Mouse (Mus musculus): ENCODE data around the gene Opn4. TPM values are rescaled to one million over a fixed set of nuclear protein-coding genes. Genes with fewer than 3 reads are reported as not detected.

The Opn4 gene
- polyA plus RNA-seq, 1 experiment from 2014 or later = not detected

DNA sequence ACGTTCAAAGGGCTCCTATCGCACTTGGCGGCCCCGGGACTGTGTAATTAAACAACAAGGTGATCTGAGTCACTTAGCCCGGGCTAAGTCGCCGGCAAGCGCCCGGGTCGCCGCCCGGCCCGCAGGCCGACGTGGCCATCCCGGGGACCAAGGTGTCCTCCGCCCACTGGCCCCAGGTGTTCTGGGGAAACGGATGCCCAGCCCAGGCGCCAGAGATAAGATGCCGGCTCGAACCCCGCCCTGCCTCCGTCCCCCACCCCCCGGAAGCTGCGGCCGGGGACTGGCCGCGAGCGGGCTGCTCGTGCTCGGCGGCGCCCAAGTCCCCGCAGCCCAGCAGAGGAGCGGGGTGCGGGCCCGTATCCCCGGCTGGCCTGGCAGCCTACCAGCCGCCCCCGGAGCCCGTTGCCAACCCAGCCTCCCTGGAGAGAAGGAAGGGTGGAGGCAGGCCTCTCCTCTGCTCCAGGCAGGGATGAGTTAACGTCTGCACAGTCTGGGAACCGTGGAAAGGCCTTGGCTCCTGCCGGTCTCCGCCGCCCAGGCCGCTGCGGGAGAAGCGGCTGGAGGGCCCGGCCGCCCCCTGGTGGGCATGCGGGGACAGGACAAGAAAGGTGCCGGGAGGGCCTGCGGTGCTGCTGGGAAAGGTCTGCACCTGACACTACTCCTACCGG is 50.8 kb downstream of the Opn4 start:
- Histone ChIP-seq H3K27ac (ENCODE audit: low read depth) (no peak overlapping the region), H3K27me3 (ENCODE audit: insufficient read depth, low read length) (peaks cover 21% of the 10 kb centered on the region), H3K4me1 (ENCODE audit: insufficient read depth) (peaks cover 3% of the 10 kb centered on the region; the same call in 1 of the 2 replicates), H3K4me3 (ENCODE audit: low read depth, low read length) (peak overlapping the region; percentile 65), H3K9me3 (ENCODE audit: low read length) (no peaks in the 10 kb centered on the region), H3K9ac (replicated peaks) (peak overlapping the region; percentile 78), H3K4me2 (ENCODE audit: low read depth, low read length) (peak overlapping the region; percentile 98), H3K36me3 (replicated peaks; ENCODE audit: insufficient read depth, low read length) (no peaks in the 10 kb centered on the region)
- 2% methylated on average over 54 of the region's 55 CpGs for WGBS (ENCODE audit: insufficient replicate concordance)
- peak; percentile 85 for DNase-seq
- ATAC-seq = peak; percentile 97
- TF ChIP-seq CTCF (IDR thresholded peaks at IDR 0.05; ENCODE audit: low read depth) (peak; percentile 93), EP300 (IDR thresholded peaks at IDR 0.05; ENCODE audit: low read depth) (no peak)

DNA sequence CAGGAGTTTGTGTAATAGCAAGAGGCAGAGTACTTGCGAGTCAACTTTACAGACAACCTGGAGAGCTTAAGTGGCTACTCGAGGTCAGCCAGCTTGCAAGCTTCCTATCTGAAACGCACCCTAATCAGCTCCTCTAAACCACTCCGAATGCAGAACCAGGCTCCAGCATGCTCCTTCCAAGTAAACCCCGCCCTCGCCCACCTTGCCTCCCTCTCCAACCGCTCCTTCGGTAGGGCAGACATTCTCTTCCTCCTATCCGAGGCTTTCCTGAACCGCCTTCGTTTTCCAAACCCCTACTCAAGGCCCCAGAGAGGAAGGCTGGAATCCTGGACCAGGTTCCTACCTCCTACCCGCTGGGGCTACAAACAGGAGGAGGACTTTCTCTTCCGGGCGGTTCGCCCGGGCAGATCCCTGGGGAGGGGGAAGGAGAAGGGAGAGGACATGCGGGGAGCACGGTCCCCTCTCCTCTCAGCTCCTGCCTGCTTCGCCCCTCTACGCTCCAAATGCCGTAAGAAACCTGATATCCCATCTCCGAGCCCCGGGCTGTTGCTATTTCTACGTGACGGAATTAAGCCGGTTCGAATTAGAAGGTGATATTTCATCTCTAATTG is 51.4 kb downstream of the Opn4 start:
- Histone ChIP-seq H3K27ac (ENCODE audit: low read depth) (no peak overlapping the region), H3K4me3 (ENCODE audit: low read depth, low read length) (peak overlapping the region; percentile 65), H3K36me3 (replicated peaks; ENCODE audit: insufficient read depth, low read length) (no peaks in the 10 kb centered on the region), H3K4me1 (ENCODE audit: insufficient read depth) (peaks cover 3% of the 10 kb centered on the region; the same call in 1 of the 2 replicates), H3K9ac (replicated peaks) (peak overlapping the region; percentile 78), H3K9me3 (ENCODE audit: low read length) (no peaks in the 10 kb centered on the region), H3K4me2 (ENCODE audit: low read depth, low read length) (peak overlapping the region; percentile 98), H3K27me3 (ENCODE audit: insufficient read depth, low read length) (peaks cover 21% of the 10 kb centered on the region)
- ATAC-seq (no peak), DNase-seq (no peak)
- 3% methylated on average over 27 of the region's 27 CpGs for WGBS (ENCODE audit: insufficient replicate concordance)
- TF ChIP-seq EP300 (IDR thresholded peaks at IDR 0.05; ENCODE audit: low read depth) (no peak), CTCF (IDR thresholded peaks at IDR 0.05; ENCODE audit: low read depth) (no peak)

DNA sequence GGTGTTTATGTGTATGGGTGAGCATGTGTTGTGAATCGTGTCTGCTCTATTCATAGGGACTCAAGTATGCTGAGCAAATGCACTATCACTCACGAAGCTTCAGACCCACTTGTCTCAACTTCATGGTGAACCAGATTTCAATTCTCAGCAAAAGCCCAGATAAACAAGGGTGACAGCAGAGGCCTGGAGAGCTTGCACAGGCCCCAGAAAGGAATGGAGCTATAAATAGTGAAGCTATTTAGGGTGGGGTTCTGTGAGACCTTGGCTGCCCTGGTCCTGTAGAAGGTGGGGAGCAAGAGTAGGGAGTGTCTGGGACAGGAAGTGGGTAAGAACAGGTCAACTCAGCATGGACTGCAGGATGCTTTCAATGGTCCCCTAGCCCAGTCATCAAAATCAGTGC is 55.4 kb downstream of the Opn4 start:
- DNase-seq = no peak
- no peak overlapping the region for H3K4me2 ChIP-seq (ENCODE audit: low read depth, low read length)
- ATAC-seq = no peak
- no peak overlapping the region for H3K27ac ChIP-seq (ENCODE audit: low read depth)
- peaks cover 3% of the 10 kb centered on the region; the same call in 1 of the 2 replicates for H3K4me1 ChIP-seq (ENCODE audit: insufficient read depth)
- no peaks in the 10 kb centered on the region for H3K36me3 ChIP-seq (replicated peaks; ENCODE audit: insufficient read depth, low read length)
- H3K9me3 ChIP-seq (ENCODE audit: low read length) = no peaks in the 10 kb centered on the region
- 52% methylated on average over 2 of the region's 2 CpGs for WGBS (ENCODE audit: insufficient replicate concordance)
- no peak for TF ChIP-seq CTCF (IDR thresholded peaks at IDR 0.05; ENCODE audit: low read depth)
- no peak for TF ChIP-seq EP300 (IDR thresholded peaks at IDR 0.05; ENCODE audit: low read depth)
- no peak overlapping the region for H3K4me3 ChIP-seq (ENCODE audit: low read depth, low read length)
- peaks cover 28% of the 10 kb centered on the region for H3K27me3 ChIP-seq (ENCODE audit: insufficient read depth, low read length)
- H3K9ac ChIP-seq (replicated peaks) = no peak overlapping the region

DNA sequence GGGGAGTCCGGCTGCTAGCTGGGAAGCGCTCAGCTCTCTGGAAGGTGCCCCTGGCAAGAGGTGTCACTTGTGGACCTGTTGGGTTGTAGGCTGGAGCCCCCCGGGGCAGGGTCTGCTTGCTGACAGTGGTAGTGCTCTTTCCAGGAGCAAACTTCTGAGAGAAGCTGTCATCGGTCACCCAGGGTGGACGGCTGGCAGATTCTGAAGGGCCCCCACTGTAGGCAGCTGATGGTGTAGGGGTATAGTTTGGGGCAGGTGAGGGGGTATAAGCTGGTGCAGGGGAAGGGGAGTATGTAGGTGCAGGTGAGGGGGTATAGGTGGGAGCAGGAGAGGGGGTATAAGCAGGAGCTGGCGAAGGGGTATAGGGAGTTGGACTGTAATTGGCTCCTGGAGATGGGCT is 55.9 kb downstream of the Opn4 start:
- Histone ChIP-seq H3K4me2 (ENCODE audit: low read depth, low read length) (no peak overlapping the region), H3K27me3 (ENCODE audit: insufficient read depth, low read length) (peaks cover 25% of the 10 kb centered on the region), H3K36me3 (replicated peaks; ENCODE audit: insufficient read depth, low read length) (no peaks in the 10 kb centered on the region), H3K4me1 (ENCODE audit: insufficient read depth) (peaks cover 3% of the 10 kb centered on the region; the same call in 1 of the 2 replicates), H3K9ac (replicated peaks) (no peak overlapping the region), H3K27ac (ENCODE audit: low read depth) (no peak overlapping the region), H3K9me3 (ENCODE audit: low read length) (no peaks in the 10 kb centered on the region), H3K4me3 (ENCODE audit: low read depth, low read length) (no peak overlapping the region)
- ATAC-seq = no peak
- no peak for DNase-seq
- WGBS (ENCODE audit: insufficient replicate concordance) = 73% methylated on average over 6 of the region's 6 CpGs
- TF ChIP-seq CTCF (IDR thresholded peaks at IDR 0.05; ENCODE audit: low read depth) = no peak
- no peak for TF ChIP-seq EP300 (IDR thresholded peaks at IDR 0.05; ENCODE audit: low read depth)

DNA sequence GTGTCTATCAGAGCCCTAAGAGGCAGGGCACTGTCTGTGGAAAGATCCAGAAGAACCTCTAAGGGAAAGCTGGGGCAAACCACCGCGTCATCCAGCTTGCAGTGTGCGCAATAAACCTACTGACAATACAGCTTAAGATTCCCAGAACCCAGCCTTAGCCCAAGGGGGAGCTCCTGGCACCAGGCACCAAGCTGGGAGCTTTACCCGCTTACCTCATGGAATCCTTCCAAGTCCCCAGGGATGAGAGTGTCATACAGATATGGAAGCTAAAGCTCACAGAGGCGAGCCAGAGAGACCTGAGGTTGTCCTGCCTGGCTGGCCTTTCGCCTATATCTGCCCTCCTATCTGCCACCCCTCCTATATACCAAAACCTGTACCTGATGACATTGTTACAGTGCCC is 56.3 kb downstream of the Opn4 start:
- WGBS (ENCODE audit: insufficient replicate concordance) = 82% methylated on average over 6 of the region's 6 CpGs
- H3K9ac ChIP-seq (replicated peaks) = no peak overlapping the region
- no peaks in the 10 kb centered on the region for H3K4me1 ChIP-seq (ENCODE audit: insufficient read depth)
- H3K4me2 ChIP-seq (ENCODE audit: low read depth, low read length) = no peak overlapping the region
- H3K27ac ChIP-seq (ENCODE audit: low read depth) = no peak overlapping the region
- TF ChIP-seq CTCF (IDR thresholded peaks at IDR 0.05; ENCODE audit: low read depth) = no peak
- no peak for TF ChIP-seq EP300 (IDR thresholded peaks at IDR 0.05; ENCODE audit: low read depth)
- H3K27me3 ChIP-seq (ENCODE audit: insufficient read depth, low read length) = peaks cover 21% of the 10 kb centered on the region
- ATAC-seq (no peak), DNase-seq (no peak)
- H3K36me3 ChIP-seq (replicated peaks; ENCODE audit: insufficient read depth, low read length) = no peaks in the 10 kb centered on the region
- no peaks in the 10 kb centered on the region for H3K9me3 ChIP-seq (ENCODE audit: low read length)
- no peak overlapping the region for H3K4me3 ChIP-seq (ENCODE audit: low read depth, low read length)

DNA sequence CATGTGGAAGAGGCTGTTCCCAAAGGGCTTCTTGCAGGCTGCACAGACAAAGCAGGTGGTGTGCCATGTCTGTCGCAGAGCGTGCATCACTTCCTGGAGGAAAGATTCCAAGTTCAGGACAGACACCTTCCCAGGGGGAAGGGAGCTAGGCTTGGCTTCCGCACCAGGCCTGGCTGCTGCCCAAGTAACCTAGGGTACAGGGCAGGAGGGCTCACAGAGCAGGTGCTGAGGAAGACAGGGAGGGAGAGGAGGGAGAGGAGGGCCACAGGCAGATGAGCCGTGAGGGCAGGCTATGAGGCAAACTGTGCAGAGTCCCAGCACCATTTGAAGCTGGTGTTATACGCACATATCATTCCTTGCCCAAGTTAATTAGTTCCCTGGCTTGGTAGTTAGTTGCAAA is 58.0 kb downstream of the Opn4 start:
- H3K27ac ChIP-seq (ENCODE audit: low read depth) = no peak overlapping the region
- ATAC-seq (no peak), DNase-seq (no peak)
- H3K27me3 ChIP-seq (ENCODE audit: insufficient read depth, low read length) = peaks cover 10% of the 10 kb centered on the region
- H3K4me2 ChIP-seq (ENCODE audit: low read depth, low read length) = no peak overlapping the region
- WGBS (ENCODE audit: insufficient replicate concordance) = 80% methylated on average over 5 of the region's 5 CpGs
- no peak overlapping the region for H3K4me3 ChIP-seq (ENCODE audit: low read depth, low read length)
- H3K9ac ChIP-seq (replicated peaks) = no peak overlapping the region
- H3K9me3 ChIP-seq (ENCODE audit: low read length) = no peaks in the 10 kb centered on the region
- no peaks in the 10 kb centered on the region for H3K4me1 ChIP-seq (ENCODE audit: insufficient read depth)
- TF ChIP-seq EP300 (IDR thresholded peaks at IDR 0.05; ENCODE audit: low read depth) = no peak
- TF ChIP-seq CTCF (IDR thresholded peaks at IDR 0.05; ENCODE audit: low read depth) = no peak
- no peaks in the 10 kb centered on the region for H3K36me3 ChIP-seq (replicated peaks; ENCODE audit: insufficient read depth, low read length)
